Mouse (Mus musculus): Measurements from ENCODE around the gene Anxa9. TPM values are rescaled to one million over a fixed set of nuclear protein-coding genes. Genes with fewer than 3 reads are reported as not detected.
A peak's percentile ranks its signal among the peaks of the same experiment; 100 is the strongest.

Anxa9 gene
- polyA plus RNA-seq, 1 experiment from 2014 or later = 0.47 TPM

- Histone ChIP-seq H3K4me2 (no peak overlapping the region), H3K4me3 (no peak overlapping the region), H3K27ac (replicated peaks) (no peak overlapping the region), H3K27me3 (no peaks in the 10 kb centered on the region), H3K9me3 (no peaks in the 10 kb centered on the region), H3K36me3 (peaks cover 76% of the 10 kb centered on the region), H3K4me1 (replicated peaks) (no peaks in the 10 kb centered on the region), H3K9ac (no peak overlapping the region)
- WGBS = 50% methylated on average over 11 of the region's 11 CpGs
- no peak for ATAC-seq (ENCODE audit: low FRiP score, low read depth)
Measured at GRCm38 (mm10) chr3:95263089-95263739, 43.8 kb downstream of the Anxa9 start.

- Histone ChIP-seq H3K9ac (no peak overlapping the region), H3K27ac (replicated peaks) (no peak overlapping the region), H3K4me2 (no peak overlapping the region), H3K27me3 (no peaks in the 10 kb centered on the region), H3K36me3 (peaks cover 73% of the 10 kb centered on the region), H3K4me3 (no peak overlapping the region), H3K9me3 (no peaks in the 10 kb centered on the region), H3K4me1 (replicated peaks) (no peaks in the 10 kb centered on the region)
- ATAC-seq (ENCODE audit: low FRiP score, low read depth) = no peak
- WGBS = 96% methylated on average over 4 of the region's 4 CpGs
Measured at GRCm38 (mm10) chr3:95261975-95262374, 45.0 kb downstream of the Anxa9 start.

DNA sequence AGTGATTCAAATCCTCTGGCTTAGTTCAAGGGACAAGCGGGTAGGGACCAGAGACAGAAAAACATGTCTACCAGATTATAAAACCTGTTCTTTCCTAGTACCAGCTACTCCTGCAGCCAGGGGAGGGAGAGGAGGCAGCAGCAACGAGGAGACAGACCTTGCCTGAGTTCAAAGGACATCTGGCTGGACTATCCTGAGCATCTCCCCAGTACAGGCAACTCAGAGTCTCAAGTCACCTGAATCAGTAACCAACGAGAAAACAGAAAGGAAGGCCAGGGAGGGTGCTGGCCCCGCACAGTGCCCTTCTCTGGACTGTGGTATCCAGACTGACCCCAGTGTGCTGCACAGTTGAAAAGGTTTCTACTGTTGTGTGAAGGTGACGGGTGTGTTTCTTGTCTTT is 50.0 kb downstream of the Anxa9 start:
- WGBS = 90% methylated on average over 5 of the region's 5 CpGs
- no peak for ATAC-seq (ENCODE audit: low FRiP score, low read depth)
- no peak overlapping the region for H3K4me3 ChIP-seq
- H3K4me2 ChIP-seq = no peak overlapping the region
- no peaks in the 10 kb centered on the region for H3K4me1 ChIP-seq (replicated peaks)
- H3K9me3 ChIP-seq = no peaks in the 10 kb centered on the region
- H3K9ac ChIP-seq = no peak overlapping the region
- no peak overlapping the region for H3K27ac ChIP-seq (replicated peaks)
- peaks cover 70% of the 10 kb centered on the region for H3K36me3 ChIP-seq
- H3K27me3 ChIP-seq = no peaks in the 10 kb centered on the region

GRCm38 (mm10) chr3:95250783-95251424 is 56.1 kb downstream of the Anxa9 start, which contains the start of gene Bnipl:
Gene Bnipl (minus strand): TSS chr3:95251193.
- Histone ChIP-seq H3K4me2 (no peak within 1 kb of the TSS), H3K4me3 (no peak within 1 kb of the TSS), H3K36me3 (peaks cover 22% of the 10 kb centered on the region), H3K9me3 (no peaks in the 10 kb centered on the region), H3K9ac (no peak within 1 kb of the TSS), H3K27ac (replicated peaks) (no peak within 1 kb of the TSS), H3K27me3 (no peaks in the 10 kb centered on the region), H3K4me1 (replicated peaks) (no peaks in the 10 kb centered on the region)
- no peak for ATAC-seq (ENCODE audit: low FRiP score, low read depth)
- 54% methylated on average over 7 of the region's 7 CpGs for WGBS

DNA sequence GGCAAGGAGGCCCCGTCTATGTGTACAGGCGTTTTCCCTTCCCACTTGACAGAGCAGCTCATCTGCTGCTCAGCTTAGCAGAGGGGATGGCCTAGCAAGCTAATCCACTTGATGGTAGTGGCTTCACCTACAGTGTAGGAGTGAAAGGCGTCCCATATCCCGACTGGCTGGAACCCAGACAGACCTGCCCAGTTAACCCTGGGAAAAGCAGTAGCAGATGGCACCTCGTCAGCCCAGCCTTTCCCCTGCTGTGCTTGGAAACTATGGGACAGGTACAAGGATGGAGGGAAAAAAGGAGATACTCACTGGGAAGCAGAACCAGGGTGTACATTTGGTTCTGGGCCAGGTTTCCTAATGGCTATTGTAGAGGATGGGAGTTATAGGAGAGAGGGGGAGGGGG is 56.6 kb downstream of the Anxa9 start:
- H3K27me3 ChIP-seq = no peaks in the 10 kb centered on the region
- H3K4me3 ChIP-seq = no peak overlapping the region
- peaks cover 19% of the 10 kb centered on the region for H3K36me3 ChIP-seq
- ATAC-seq (ENCODE audit: low FRiP score, low read depth) = no peak
- H3K4me1 ChIP-seq (replicated peaks) = no peaks in the 10 kb centered on the region
- no peak overlapping the region for H3K27ac ChIP-seq (replicated peaks)
- 77% methylated on average over 5 of the region's 5 CpGs for WGBS
- no peak overlapping the region for H3K4me2 ChIP-seq
- H3K9me3 ChIP-seq = no peaks in the 10 kb centered on the region
- no peak overlapping the region for H3K9ac ChIP-seq

- Histone ChIP-seq H3K27me3 (no peaks in the 10 kb centered on the region), H3K27ac (replicated peaks) (no peak overlapping the region), H3K4me1 (replicated peaks) (no peaks in the 10 kb centered on the region), H3K4me2 (no peak overlapping the region), H3K36me3 (no peaks in the 10 kb centered on the region), H3K9me3 (no peaks in the 10 kb centered on the region), H3K9ac (no peak overlapping the region), H3K4me3 (no peak overlapping the region)
- WGBS = 71% methylated on average over 1 of the region's 1 CpGs
- no peak for ATAC-seq (ENCODE audit: low FRiP score, low read depth)
Measured at GRCm38 (mm10) chr3:95247660-95248336, 59.2 kb downstream of the Anxa9 start.

DNA sequence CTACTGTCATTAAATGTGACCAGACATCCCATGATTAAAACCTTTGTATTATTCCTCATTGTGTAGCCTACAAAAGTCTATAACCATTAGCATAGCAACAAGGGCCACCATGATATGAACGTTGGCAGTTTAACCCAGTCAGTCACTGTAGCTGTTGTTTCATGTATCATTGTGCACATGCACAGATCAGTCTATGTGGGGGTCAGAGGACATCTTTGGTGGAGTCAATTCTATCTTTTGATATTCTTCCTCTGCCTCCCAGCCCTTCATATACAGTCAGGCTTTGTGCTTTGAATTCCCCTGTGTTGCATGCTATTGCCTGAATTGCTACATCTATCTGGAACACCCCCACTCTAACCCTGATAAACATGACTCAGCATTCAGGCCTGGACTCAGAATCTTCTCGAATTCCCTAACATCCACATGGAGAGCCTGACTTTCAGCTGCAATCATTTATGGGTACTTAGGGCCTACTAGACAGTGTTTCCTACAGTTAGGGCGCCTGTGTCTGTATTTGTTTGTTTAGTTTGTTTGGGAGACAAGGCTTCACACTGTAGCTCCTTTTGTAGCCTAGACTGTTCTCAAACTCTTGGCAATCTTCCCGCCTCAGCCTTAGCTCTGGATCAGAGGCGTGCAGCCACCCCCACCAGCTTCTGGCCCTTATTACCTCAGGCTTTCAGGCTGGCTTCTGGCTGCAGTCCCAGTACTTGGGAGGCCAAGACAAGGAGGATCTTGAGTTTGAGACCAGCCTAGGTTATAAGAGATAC is 60.3 kb downstream of the Anxa9 start:
- Histone ChIP-seq H3K4me3 (no peak overlapping the region), H3K4me2 (no peak overlapping the region), H3K9me3 (no peaks in the 10 kb centered on the region), H3K27ac (replicated peaks) (no peak overlapping the region), H3K36me3 (no peaks in the 10 kb centered on the region; the same call in 1 of the 2 replicates), H3K27me3 (no peaks in the 10 kb centered on the region), H3K9ac (no peak overlapping the region), H3K4me1 (replicated peaks) (no peaks in the 10 kb centered on the region)
- 75% methylated on average over 5 of the region's 5 CpGs for WGBS
- ATAC-seq (ENCODE audit: low FRiP score, low read depth) = peak; percentile 48; the same call in 1 of the 2 replicates

Other genes with a start within 250 kb of the Anxa9 start
- 15.2 and 15.8 TPM in 2 replicates for gene Pip5k1a, start 200.2 kb downstream of the Anxa9 start, polyA plus RNA-seq (2015; fragmentation: Nextera tagmentation; extraction: Ambion mirVana)
- gene Vps72, start 196.2 kb downstream of the Anxa9 start, polyA plus RNA-seq (2015; fragmentation: Nextera tagmentation; extraction: Ambion mirVana) = 167 and 176 TPM in 2 replicates
- 1.7 and 1.8 TPM in 2 replicates for gene Tmod4, start 182.7 kb downstream of the Anxa9 start, polyA plus RNA-seq (2015; fragmentation: Nextera tagmentation; extraction: Ambion mirVana)
- 84.0 and 88.6 TPM in 2 replicates for gene Scnm1, start 173.2 kb downstream of the Anxa9 start, polyA plus RNA-seq (2015; fragmentation: Nextera tagmentation; extraction: Ambion mirVana)
- 42.7 and 45.0 TPM in 2 replicates for gene Lysmd1, start 173.1 kb downstream of the Anxa9 start, polyA plus RNA-seq (2015; fragmentation: Nextera tagmentation; extraction: Ambion mirVana)
- gene Tnfaip8l2, start 164.8 kb downstream of the Anxa9 start, polyA plus RNA-seq (2015; fragmentation: Nextera tagmentation; extraction: Ambion mirVana) = 3.9 and 4.2 TPM in 2 replicates
- 33.0 and 34.7 TPM in 2 replicates for gene Sema6c, start 146.7 kb downstream of the Anxa9 start, polyA plus RNA-seq (2015; fragmentation: Nextera tagmentation; extraction: Ambion mirVana)
- gene Gabpb2, start 89.3 kb downstream of the Anxa9 start, polyA plus RNA-seq (2015; fragmentation: Nextera tagmentation; extraction: Ambion mirVana) = 3.4 and 3.6 TPM in 2 replicates
- gene Cdc42se1, start 78.4 kb downstream of the Anxa9 start, polyA plus RNA-seq (2015; fragmentation: Nextera tagmentation; extraction: Ambion mirVana) = 57.1 and 59.3 TPM in 2 replicates
- gene Mllt11, start 75.0 kb downstream of the Anxa9 start, polyA plus RNA-seq (2015; fragmentation: Nextera tagmentation; extraction: Ambion mirVana) = 323 and 341 TPM in 2 replicates
- 0.13 and 0.19 TPM in 2 replicates for gene Gm128, start 65.6 kb downstream of the Anxa9 start, polyA plus RNA-seq (2015; fragmentation: Nextera tagmentation; extraction: Ambion mirVana)
- gene Bnipl, start 56.0 kb downstream of the Anxa9 start, polyA plus RNA-seq (2015; fragmentation: Nextera tagmentation; extraction: Ambion mirVana) = 0.29 TPM in 1 of 2 replicates, not detected in the other
- 34.5 and 36.6 TPM in 2 replicates for gene Mindy1, start 25.8 kb downstream of the Anxa9 start, polyA plus RNA-seq (2015; fragmentation: Nextera tagmentation; extraction: Ambion mirVana)
- 66.5 and 69.9 TPM in 2 replicates for gene Prune1, start 25.1 kb downstream of the Anxa9 start, polyA plus RNA-seq (2015; fragmentation: Nextera tagmentation; extraction: Ambion mirVana)
- gene Cers2, start 7.6 kb upstream of the Anxa9 start, polyA plus RNA-seq (2015; fragmentation: Nextera tagmentation; extraction: Ambion mirVana) = 92.7 and 101 TPM in 2 replicates
- gene Setdb1, start 50.0 kb upstream of the Anxa9 start, polyA plus RNA-seq (2015; fragmentation: Nextera tagmentation; extraction: Ambion mirVana) = 39.3 and 42.7 TPM in 2 replicates
- not detected in 2 replicates for gene 4930558C23Rik, start 95.7 kb upstream of the Anxa9 start, polyA plus RNA-seq (2015; fragmentation: Nextera tagmentation; extraction: Ambion mirVana)
- gene Arnt, start 127.2 kb upstream of the Anxa9 start, polyA plus RNA-seq (2015; fragmentation: Nextera tagmentation; extraction: Ambion mirVana) = 15.8 and 17.5 TPM in 2 replicates
- gene Ctsk, start 192.1 kb upstream of the Anxa9 start, polyA plus RNA-seq (2015; fragmentation: Nextera tagmentation; extraction: Ambion mirVana) = 7.9 and 8.8 TPM in 2 replicates
- gene Ctss, start 219.6 kb upstream of the Anxa9 start, polyA plus RNA-seq (2015; fragmentation: Nextera tagmentation; extraction: Ambion mirVana) = 14.3 and 19.3 TPM in 2 replicates